Mouse (Mus musculus): ENCODE measurements around the gene Wnk4.

The Wnk4 gene

GRCm38 (mm10) chr11:101259948-101260825, at the start of gene Wnk4:
TSS of gene Wnk4 (plus strand) at chr11:101260567.
- peak; percentile 52 to 53 for DNase-seq

GRCm38 (mm10) chr11:101211970-101212369, 48.4 kb upstream of the Wnk4 start:
- peak; percentile 52 to 79 for DNase-seq

GRCm38 (mm10) chr11:101216936-101217335, 43.4 kb upstream of the Wnk4 start:
- DNase-seq: no peak

- DNase-seq: no peak
These were observed 41.8 kb upstream of the Wnk4 start for GRCm38 (mm10) chr11:101218436-101219055.

GRCm38 (mm10) chr11:101220853-101221252, 39.5 kb upstream of the Wnk4 start:
- DNase-seq: no peak

- DNase-seq: no peak
These were observed 38.9 kb upstream of the Wnk4 start for GRCm38 (mm10) chr11:101221306-101221986.

GRCm38 (mm10) chr11:101224337-101224736, 36.0 kb upstream of the Wnk4 start:
- no peak for DNase-seq

GRCm38 (mm10) chr11:101225331-101226064, 34.9 kb upstream of the Wnk4 start:
- peak; percentile 9 to 16 for DNase-seq

GRCm38 (mm10) chr11:101226065-101226701, 34.2 kb upstream of the Wnk4 start, which contains the start of gene Ezh1:
TSS of gene Ezh1 (minus strand) at chr11:101226463.
- peak; percentile 95 to 98 for DNase-seq

GRCm38 (mm10) chr11:101229361-101229900, 30.9 kb upstream of the Wnk4 start:
- peak; percentile 58 to 68 for DNase-seq

GRCm38 (mm10) chr11:101230061-101230511, 30.3 kb upstream of the Wnk4 start:
- peak in 1 of 2 experiments; percentile 15 for DNase-seq

- DNase-seq: no peak
These were observed 29.8 kb upstream of the Wnk4 start for GRCm38 (mm10) chr11:101230526-101230925.

- peak; percentile 16 to 18 for DNase-seq
These were observed 29.1 kb upstream of the Wnk4 start for GRCm38 (mm10) chr11:101230991-101231871.

GRCm38 (mm10) chr11:101232010-101232839, 28.1 kb upstream of the Wnk4 start:
- no peak for DNase-seq

GRCm38 (mm10) chr11:101233240-101233639, 27.1 kb upstream of the Wnk4 start:
- DNase-seq: no peak

- no peak for DNase-seq
These were observed 26.2 kb upstream of the Wnk4 start for GRCm38 (mm10) chr11:101234124-101234523.

- DNase-seq: no peak
These were observed 24.9 kb upstream of the Wnk4 start for GRCm38 (mm10) chr11:101235429-101235828.

GRCm38 (mm10) chr11:101236782-101237181, 23.6 kb upstream of the Wnk4 start:
- no peak for DNase-seq

- DNase-seq: peak; percentile 27 to 44
These were observed 22.2 kb upstream of the Wnk4 start for GRCm38 (mm10) chr11:101238071-101238647.
